Mouse (Mus musculus) lung, adult 18-20 months (tissue): ENCODE results near the gene Zfp945.
"Not testable (repeated sequence)": the region's sequence is repeated elsewhere in the genome, so short reads cannot be mapped to it uniquely, and the experiment has no call there.

Source experiments
- DNase-seq, 2 experiments: peaks; one replicate each; pipeline ENCODE4 v3.0.0; 2022; ENCODE audit warnings: mixed read lengths in 2 of 2

The Zfp945 gene

DNA sequence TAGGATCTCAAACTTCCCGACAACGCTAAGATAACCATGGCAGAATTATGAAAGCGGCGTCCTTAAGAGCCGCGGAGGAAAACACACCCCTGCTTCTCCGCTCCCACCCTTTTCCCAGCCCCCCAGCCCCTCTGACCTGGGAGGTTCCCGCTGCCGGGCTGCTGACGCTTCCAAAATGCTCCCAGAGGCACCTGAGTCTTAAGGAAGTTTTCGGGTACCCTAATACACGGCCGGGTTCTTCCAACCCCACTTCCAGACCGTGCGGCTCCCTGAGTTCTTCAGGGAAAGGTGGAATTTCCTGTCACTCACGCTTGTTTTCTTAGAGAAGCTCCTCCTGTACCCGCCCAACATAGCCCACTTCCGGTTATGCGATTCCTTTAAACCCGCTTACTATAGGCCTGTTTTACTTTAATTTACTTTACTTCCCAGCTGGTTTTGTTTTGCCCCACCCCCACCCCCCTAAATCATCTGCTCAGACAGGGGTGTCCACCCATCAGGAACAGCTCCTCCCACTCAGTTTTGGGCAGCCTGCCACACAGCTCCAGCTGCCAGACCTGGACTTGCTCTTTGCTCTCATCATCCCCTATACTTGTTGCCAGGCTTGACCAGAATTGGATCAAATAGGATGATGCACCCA lies at the start of gene Zfp945:
Gene Zfp945, minus strand, starts transcription at position 290 of the 637 bp plus-strand sequence.
- DNase-seq, result peak; percentile 68 to 74

DNA sequence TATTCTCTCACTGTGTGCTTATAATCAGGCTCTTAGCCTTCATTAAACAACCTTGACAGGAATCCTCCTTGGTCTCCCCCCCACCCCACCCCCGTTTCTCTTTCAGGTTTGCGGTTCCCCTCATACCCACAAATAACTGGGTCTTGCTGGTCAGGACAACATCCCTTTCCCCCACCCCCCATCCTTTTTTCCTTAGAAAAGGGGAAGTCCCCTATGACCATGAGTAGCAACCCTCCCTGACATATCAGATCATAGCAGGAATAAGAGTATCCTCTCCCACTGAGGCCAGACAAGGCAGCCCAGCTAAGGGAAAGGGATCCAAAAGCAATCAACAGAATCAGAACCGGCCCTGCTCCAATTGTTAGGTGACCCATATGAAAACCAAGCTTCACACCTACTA lies 21.4 kb upstream of the Zfp945 start:
- DNase-seq, result no peak

DNA sequence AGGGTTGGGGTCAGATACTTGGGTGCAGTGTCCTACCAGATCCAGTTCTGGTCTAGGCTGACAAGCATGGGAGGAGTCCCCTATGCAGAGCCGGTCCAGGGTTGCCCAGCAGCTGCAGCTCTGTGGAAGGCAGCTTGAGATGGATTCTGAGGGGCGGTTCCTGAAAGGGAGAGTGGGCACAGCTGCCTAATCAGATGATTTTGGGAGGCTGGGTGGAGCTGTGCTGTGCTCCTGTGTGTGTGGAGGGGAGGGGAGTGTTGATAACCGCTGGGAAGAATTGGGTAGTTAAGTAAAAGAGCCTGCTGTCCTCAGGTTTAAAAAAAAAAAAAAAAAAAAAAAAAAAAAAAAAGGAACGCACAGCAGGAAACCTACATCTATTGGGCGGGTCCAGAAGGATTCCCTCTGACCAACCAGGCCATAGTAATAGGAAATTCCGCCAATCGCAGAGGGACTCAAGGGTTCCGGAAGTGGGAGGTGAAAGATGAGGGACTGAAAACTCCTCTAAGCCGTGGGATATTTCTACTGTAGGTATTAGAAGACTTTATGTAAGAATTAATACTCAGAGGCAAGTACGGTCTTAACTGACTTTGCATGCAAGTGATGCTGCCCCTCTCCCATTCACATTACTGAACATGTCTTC lies 17.2 kb upstream of the Zfp945 start:
- DNase-seq, result no peak

DNA sequence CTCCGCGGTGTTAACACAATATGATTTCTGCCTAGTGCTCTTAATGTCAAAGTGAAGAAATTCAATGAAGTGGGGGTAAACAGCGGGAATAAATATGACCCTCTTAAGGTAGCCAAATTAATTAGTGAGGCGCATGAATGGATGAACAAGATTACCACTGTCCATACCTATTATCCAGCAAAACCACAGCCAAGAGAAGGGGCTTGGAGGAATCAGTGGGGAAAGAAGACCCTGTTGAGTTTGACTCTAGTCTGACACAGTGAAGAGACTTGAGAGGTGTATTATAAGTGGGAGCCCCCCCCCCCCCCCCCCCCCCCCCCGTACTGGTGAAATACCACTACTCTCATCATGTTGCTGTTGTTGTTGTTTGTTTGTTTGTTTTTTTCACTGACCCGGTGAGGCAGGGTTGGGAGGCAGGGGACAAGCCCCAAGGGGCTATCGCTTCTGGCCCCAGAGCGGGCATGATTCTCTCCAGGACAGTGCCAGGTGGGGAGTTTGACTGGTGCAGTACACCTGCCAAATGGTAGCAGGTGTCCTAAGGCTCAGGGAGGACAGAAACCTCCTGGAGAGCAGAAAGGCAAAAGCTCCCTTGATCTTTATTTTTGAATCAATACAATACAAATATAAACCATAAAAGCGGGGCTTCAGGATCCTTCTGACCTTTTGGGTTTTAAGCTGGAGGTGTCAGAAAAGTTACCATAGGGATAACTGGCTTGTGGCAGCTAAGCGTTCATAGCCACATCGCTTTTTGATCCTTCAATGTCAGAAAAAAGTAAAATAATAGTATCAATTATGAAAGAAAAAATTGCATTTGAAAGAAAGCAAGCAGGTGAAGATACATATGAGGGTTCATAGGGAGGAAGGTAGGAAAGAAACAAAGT lies 10.7 kb upstream of the Zfp945 start:
- no peak for DNase-seq

DNA sequence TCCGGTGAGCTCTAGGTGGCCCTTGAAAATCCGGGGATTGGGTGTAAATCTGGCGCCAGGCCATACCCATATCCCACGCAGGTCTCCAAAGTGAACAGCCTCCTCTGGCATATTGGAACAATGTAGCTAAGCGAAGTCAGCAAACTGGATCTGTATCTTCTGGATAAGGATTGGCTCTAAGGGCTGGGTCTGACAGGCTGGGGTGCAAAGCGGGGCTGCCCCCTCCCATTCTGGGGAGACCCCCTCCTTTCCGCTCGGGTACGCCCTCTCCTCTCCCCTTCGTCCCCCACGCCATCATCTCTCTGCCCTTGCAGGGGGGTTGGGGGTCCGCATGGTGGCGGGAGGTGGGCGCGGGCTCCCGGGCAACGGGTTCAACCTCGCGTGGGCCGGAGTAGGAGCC lies 9.4 kb upstream of the Zfp945 start:
- DNase-seq, result no peak

DNA sequence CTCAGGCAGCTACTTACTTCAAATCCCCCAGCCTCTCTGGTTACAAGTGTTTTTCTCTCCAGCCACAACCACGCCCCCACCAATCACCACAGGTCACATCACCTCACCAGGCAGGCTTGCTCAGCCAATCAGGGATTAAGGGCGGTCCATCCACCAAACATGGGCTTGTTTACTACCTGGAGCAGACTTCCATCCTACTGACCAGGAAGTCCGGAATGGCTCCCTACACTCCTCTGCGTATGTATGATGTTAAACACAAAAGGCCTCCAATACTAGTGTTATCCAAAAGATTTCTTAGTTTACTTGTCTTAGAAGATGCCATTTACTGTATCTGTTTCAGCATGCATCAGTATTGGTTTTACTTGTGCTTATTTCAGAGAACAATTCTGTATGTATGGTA lies 8.6 kb upstream of the Zfp945 start:
- DNase-seq, result not testable (repeated sequence)

DNA sequence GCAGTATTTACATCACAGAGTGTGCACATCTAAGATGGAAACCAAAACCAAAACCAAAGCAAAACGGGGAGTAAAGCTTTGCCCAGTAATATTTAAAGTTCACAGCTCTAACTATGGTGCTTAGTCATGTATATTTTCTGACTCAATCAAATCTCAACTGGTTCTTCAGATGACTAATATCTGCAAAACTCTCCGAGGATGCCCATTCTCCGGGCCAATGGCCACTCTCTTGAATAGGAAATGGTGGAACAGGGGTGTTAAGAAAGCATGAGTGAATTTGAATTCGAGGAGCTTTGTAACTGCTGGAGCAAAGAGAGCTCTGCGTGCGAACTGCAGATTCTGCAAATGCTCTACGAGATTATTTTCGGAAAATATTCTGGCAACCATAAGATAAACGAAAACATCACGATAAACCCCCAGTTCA lies 501 bp downstream of the Zfp945 start:
- DNase-seq, result peak in 1 of 2 experiments; percentile 4

DNA sequence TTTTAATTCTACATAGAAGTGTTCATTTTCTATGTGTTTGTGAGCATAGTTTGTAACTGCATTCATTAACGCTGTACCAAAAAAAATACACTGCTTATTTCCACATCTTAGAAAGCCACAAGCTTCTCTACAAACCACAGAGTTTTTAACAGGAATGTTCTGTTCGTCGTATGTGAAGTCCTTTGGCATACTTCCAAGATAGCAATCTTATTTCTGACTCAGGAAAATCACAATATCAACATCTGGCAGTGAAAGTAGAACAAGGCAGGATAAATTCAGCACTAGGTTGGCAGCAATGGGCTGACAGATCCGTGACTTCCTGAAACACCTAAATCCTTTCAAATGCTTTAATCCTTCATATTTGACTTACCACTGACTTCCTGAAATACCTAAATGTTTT lies 45.8 kb downstream of the Zfp945 start:
- no peak for DNase-seq

DNA sequence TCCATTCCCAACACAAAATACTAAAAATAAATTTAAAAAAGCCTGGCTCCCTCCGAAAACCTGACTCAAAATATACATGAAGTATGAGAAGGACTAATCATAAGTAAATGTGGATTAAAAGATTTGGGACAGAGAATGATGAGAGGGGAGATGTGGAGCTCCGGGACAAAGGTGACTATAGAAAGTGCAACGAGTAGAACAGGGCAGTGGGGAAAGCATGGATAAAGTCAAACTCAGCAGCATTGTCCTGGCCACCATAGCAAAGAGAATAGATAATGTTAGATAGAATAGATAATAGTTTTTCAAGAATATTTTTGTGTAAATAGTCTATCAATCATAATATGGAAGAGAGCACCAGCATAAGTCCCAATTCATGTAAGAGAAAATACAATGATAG lies 48.7 kb downstream of the Zfp945 start:
- DNase-seq, result no peak

DNA sequence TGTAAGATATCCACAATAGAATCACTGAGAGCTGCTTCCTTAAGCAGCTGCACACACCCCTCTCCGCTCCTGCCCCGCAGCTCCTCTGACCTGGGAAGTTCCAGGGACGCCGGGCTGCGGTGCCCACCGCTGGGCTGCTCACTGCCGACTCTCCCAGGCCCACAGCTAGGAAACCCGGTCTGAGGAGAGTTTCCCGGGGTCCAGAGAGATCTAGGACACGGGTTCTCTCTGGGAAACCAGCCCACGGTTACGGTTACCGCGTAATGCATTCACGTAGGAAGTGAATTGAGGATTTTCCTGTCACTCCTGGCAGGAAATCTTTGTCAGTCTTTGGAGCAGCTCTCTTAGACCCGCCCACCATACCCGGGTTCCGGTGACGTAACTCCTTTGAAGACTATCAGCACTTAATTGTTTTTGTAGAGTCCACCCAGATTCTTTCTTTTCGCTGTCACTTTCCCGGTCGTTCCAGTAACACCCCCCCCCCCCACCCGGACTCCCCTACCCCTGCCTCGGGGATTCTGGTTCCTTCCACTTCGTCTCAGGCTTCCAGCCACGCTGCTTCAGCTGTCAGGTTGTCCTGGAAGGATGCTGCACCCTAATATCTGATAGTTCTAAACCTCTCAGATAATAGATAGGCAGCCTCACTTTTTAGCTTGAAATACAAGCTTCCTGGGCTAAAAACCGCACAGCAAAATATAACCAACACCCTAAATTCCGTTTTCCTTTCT lies 49.3 kb downstream of the Zfp945 start:
- DNase-seq, result peak; percentile 66 to 76

DNA sequence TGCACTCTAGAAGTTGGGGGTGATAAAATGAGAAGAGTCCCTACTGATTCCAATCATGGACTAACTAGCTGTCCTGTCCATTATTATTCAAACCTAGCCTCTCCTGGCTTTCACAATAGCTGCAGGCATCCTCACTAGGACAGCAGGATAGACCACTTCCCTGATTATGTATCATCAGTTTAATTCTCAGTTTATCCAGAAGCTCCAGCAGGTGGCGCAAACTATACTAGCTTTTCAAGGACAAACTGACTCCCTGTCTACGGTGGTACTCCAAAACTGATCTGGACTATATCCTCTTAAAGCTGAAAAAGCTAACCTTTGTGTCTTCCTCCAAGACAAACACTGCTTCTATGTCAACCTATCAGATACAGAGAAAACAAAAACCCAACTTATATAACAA lies 67.2 kb downstream of the Zfp945 start:
- no peak for DNase-seq
